Mouse (Mus musculus) megakaryocyte, adult 5-6 weeks (primary cell): ENCODE results near the gene Gm21708. TPM values are rescaled to one million over a fixed set of nuclear protein-coding genes. Genes with fewer than 3 reads are reported as not detected.
"Not testable (repeated sequence)": the region's sequence is repeated elsewhere in the genome, so short reads cannot be mapped to it uniquely, and the experiment has no call there.

Experiments used
- ATAC-seq: 2 replicates; pipeline ENCODE4 v1.8.0; 2016; ENCODE audit warnings: mild to moderate bottlenecking, inconsistent platforms; ENCODE audit not compliant: poor library complexity, severe bottlenecking
- total RNA-seq, 2 experiments: library from RNA; stranded (forward) in 1 of 2; stranded (reverse) in 1 of 2; fragments of 153-499, 151-499 nt in 1 of 2; fragments of 221-1000, 200-1000 nt in 1 of 2; gene quantifications; 2 replicates each; pipeline versions ENCODE4 v1.2.3 to v1.2.4; 2015 to 2017

Gm21708 gene
- total RNA-seq (2015), result not detected in 2 replicates
- not detected in 2 replicates for total RNA-seq (2017)

DNA sequence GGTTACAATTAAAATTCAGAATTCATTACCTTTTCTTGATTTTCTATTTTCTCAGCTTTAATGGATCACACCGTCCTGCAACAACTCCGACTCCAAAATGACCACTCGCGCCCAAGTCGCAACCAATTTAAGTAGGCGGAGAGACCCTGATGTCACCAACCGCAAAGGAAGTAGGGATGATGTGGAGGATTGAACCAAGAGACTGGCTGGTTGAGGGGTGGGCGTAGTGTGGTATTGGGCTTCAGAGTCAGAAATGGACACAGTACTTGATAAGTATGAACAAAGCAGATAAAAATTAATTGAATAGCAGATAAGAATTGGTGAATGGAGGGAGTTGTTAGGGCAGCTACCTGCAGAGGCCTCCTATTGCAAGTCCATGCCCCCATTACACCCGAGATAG is at the start of gene Gm21708, which contains the start of gene Gm21704:
Gene Gm21708, minus strand, starts transcription at position 101 of the 400 bp plus-strand sequence.
Gene Gm21704, minus strand, starts transcription at position 101 of the 400 bp plus-strand sequence.
- not testable (repeated sequence) for ATAC-seq

Other genes starting within 250 kb of the Gm21708 start
- gene Gm21677, start 103.7 kb downstream of the Gm21708 start, total RNA-seq (2015), result not detected in 2 replicates
- not detected in 2 replicates for gene Gm21677, start 103.7 kb downstream of the Gm21708 start, total RNA-seq (2017)
- gene Gm21693, start 64.8 kb downstream of the Gm21708 start, total RNA-seq (2015), result not detected in 2 replicates
- gene Gm21693, start 64.8 kb downstream of the Gm21708 start, total RNA-seq (2017), result not detected in 2 replicates
- not detected in 2 replicates for gene Gm21704, start within 50 bp of the Gm21708 start, total RNA-seq (2015)
- gene Gm21704, start within 50 bp of the Gm21708 start, total RNA-seq (2017), result not detected in 2 replicates